Mouse (Mus musculus): ENCODE data around the gene Fbxl17. TPM values are rescaled to one million over a fixed set of nuclear protein-coding genes. Genes with fewer than 3 reads are reported as not detected.
A peak's percentile ranks its signal among the peaks of the same experiment; 100 is the strongest.

The Fbxl17 gene
- polyA plus RNA-seq, 1 experiment from 2014 or later = 7.8 TPM

GRCm38 (mm10) chr17:63399816-63400215 is 100.0 kb downstream of the Fbxl17 start:
- no peak overlapping the region for H3K4me3 ChIP-seq (replicated peaks; ENCODE audit: low read length)
- WGBS = 97% methylated on average over 8 of the region's 8 CpGs
- no peak for ATAC-seq
- no peak overlapping the region for H3K9ac ChIP-seq (replicated peaks; ENCODE audit: low read depth, low read length)
- H3K4me1 ChIP-seq (replicated peaks; ENCODE audit: control insufficient read depth, insufficient read depth, low read length) = peaks cover 9% of the 10 kb centered on the region
- H3K4me2 ChIP-seq (ENCODE audit: low read length) = no peak overlapping the region
- no peaks in the 10 kb centered on the region for H3K36me3 ChIP-seq (ENCODE audit: control insufficient read depth, insufficient read depth)
- H3K27me3 ChIP-seq (replicated peaks; ENCODE audit: control insufficient read depth, insufficient read depth, low read length) = no peaks in the 10 kb centered on the region
- no peak overlapping the region for H3K27ac ChIP-seq (ENCODE audit: low read length)
- no peaks in the 10 kb centered on the region for H3K9me3 ChIP-seq (ENCODE audit: control insufficient read depth, low read length)

- Histone ChIP-seq H3K4me1 (replicated peaks; ENCODE audit: control insufficient read depth, insufficient read depth, low read length) (no peaks in the 10 kb centered on the region), H3K9me3 (ENCODE audit: control insufficient read depth, low read length) (no peaks in the 10 kb centered on the region), H3K9ac (replicated peaks; ENCODE audit: low read depth, low read length) (no peak overlapping the region), H3K4me3 (replicated peaks; ENCODE audit: low read length) (no peak overlapping the region), H3K27me3 (replicated peaks; ENCODE audit: control insufficient read depth, insufficient read depth, low read length) (no peaks in the 10 kb centered on the region), H3K4me2 (ENCODE audit: low read length) (no peak overlapping the region), H3K36me3 (ENCODE audit: control insufficient read depth, insufficient read depth) (no peaks in the 10 kb centered on the region), H3K27ac (ENCODE audit: low read length) (no peak overlapping the region)
- no peak for ATAC-seq
- 81% methylated on average over 4 of the region's 4 CpGs for WGBS
These were observed 108.3 kb downstream of the Fbxl17 start for GRCm38 (mm10) chr17:63391506-63391905.

- H3K36me3 ChIP-seq (ENCODE audit: control insufficient read depth, insufficient read depth) = no peaks in the 10 kb centered on the region
These were observed 108.9 kb downstream of the Fbxl17 start for GRCm38 (mm10) chr17:63390951-63391350.

GRCm38 (mm10) chr17:63370977-63371376 is 128.8 kb downstream of the Fbxl17 start:
- H3K36me3 ChIP-seq (ENCODE audit: control insufficient read depth, insufficient read depth) = no peaks in the 10 kb centered on the region
- no peak for ATAC-seq
- peaks cover 3% of the 10 kb centered on the region; the same call in 1 of the 2 replicates for H3K9me3 ChIP-seq (ENCODE audit: control insufficient read depth, low read length)
- WGBS = 84% methylated on average over 3 of the region's 3 CpGs
- no peak overlapping the region for H3K27ac ChIP-seq (ENCODE audit: low read length)
- no peaks in the 10 kb centered on the region for H3K27me3 ChIP-seq (replicated peaks; ENCODE audit: control insufficient read depth, insufficient read depth, low read length)
- no peak overlapping the region for H3K9ac ChIP-seq (replicated peaks; ENCODE audit: low read depth, low read length)
- no peak overlapping the region for H3K4me3 ChIP-seq (replicated peaks; ENCODE audit: low read length)
- H3K4me1 ChIP-seq (replicated peaks; ENCODE audit: control insufficient read depth, insufficient read depth, low read length) = peaks cover 7% of the 10 kb centered on the region
- H3K4me2 ChIP-seq (ENCODE audit: low read length) = no peak overlapping the region

More at GRCm38 (mm10) chr17:63390951-63391350, 108.9 kb downstream of the Fbxl17 start:
- no peak for ATAC-seq
- Histone ChIP-seq H3K27ac (ENCODE audit: low read length) (no peak overlapping the region), H3K9me3 (ENCODE audit: control insufficient read depth, low read length) (no peaks in the 10 kb centered on the region), H3K4me2 (ENCODE audit: low read length) (no peak overlapping the region), H3K27me3 (replicated peaks; ENCODE audit: control insufficient read depth, insufficient read depth, low read length) (no peaks in the 10 kb centered on the region), H3K9ac (replicated peaks; ENCODE audit: low read depth, low read length) (no peak overlapping the region), H3K4me3 (replicated peaks; ENCODE audit: low read length) (no peak overlapping the region), H3K4me1 (replicated peaks; ENCODE audit: control insufficient read depth, insufficient read depth, low read length) (no peaks in the 10 kb centered on the region)
- 75% methylated on average over 4 of the region's 4 CpGs for WGBS

DNA sequence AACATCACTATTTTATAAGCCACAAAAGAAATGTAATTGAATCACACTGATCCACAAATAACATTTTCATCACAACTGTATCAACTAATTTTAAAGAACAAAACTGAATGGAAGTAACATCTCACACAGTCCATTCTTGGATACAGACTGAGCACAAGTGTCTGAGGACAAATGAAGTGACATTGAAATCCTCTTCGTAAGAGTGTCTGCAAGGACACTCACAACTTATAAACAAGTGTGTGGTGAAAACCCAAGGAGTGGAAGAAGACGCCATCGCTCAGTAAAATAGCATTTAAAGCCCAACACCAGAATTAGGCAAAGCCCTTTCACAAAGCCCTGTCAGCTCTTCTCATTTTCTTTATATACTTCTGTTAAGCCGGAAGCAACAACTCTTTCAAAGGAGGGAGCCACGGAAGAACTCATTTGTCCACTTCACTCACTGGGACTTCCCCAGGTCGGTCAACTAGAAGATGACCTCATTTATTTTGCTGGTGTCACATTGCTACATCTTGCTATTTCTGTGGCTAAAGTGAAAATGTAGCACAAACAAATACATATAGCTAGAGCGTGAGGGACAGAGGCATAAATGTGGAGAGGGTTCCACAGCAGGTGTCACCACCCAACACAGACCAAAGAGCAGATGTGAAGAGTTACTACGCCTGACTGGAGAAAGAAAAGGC is 130.0 kb downstream of the Fbxl17 start:
- Histone ChIP-seq H3K27ac (ENCODE audit: low read length) (no peak overlapping the region), H3K9ac (replicated peaks; ENCODE audit: low read depth, low read length) (no peak overlapping the region), H3K36me3 (ENCODE audit: control insufficient read depth, insufficient read depth) (no peaks in the 10 kb centered on the region), H3K27me3 (replicated peaks; ENCODE audit: control insufficient read depth, insufficient read depth, low read length) (no peaks in the 10 kb centered on the region), H3K4me2 (ENCODE audit: low read length) (no peak overlapping the region), H3K4me3 (replicated peaks; ENCODE audit: low read length) (no peak overlapping the region), H3K4me1 (replicated peaks; ENCODE audit: control insufficient read depth, insufficient read depth, low read length) (peaks cover 8% of the 10 kb centered on the region), H3K9me3 (ENCODE audit: control insufficient read depth, low read length) (no peaks in the 10 kb centered on the region)
- no peak for ATAC-seq
- WGBS = 63% methylated on average over 8 of the region's 8 CpGs

GRCm38 (mm10) chr17:63367476-63367875 is 132.3 kb downstream of the Fbxl17 start:
- Histone ChIP-seq H3K27me3 (replicated peaks; ENCODE audit: control insufficient read depth, insufficient read depth, low read length) (no peaks in the 10 kb centered on the region), H3K4me3 (replicated peaks; ENCODE audit: low read length) (no peak overlapping the region), H3K27ac (ENCODE audit: low read length) (no peak overlapping the region), H3K36me3 (ENCODE audit: control insufficient read depth, insufficient read depth) (no peaks in the 10 kb centered on the region), H3K9me3 (ENCODE audit: control insufficient read depth, low read length) (no peaks in the 10 kb centered on the region), H3K9ac (replicated peaks; ENCODE audit: low read depth, low read length) (no peak overlapping the region), H3K4me2 (ENCODE audit: low read length) (no peak overlapping the region), H3K4me1 (replicated peaks; ENCODE audit: control insufficient read depth, insufficient read depth, low read length) (peaks cover 8% of the 10 kb centered on the region)
- WGBS = 89% methylated on average over 6 of the region's 6 CpGs
- ATAC-seq = no peak

DNA sequence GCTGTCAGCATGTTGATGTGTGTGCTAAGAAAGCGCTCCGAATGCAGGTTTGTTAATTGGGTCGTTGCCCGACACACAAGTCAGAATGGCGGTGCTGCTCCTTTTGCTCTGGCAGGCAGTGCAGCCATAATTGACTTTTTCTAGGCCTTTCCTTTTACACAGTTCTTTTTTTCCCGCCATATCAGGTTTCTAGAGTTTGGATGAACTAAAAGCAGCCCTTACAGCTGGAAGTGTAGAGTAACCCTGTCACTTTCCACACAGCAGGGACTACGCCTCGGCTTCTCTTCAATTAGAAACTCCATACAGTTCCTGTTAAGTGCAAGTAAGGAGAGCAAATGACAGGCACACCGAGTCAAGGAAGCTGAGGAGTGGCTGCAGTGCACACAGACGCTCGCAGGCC is 133.8 kb downstream of the Fbxl17 start:
- peak; percentile 38; the same call in 1 of the 2 replicates for ATAC-seq
- no peaks in the 10 kb centered on the region for H3K27me3 ChIP-seq (replicated peaks; ENCODE audit: control insufficient read depth, insufficient read depth, low read length)
- no peak overlapping the region for H3K4me3 ChIP-seq (replicated peaks; ENCODE audit: low read length)
- H3K4me1 ChIP-seq (replicated peaks; ENCODE audit: control insufficient read depth, insufficient read depth, low read length) = peaks cover 8% of the 10 kb centered on the region
- H3K9me3 ChIP-seq (ENCODE audit: control insufficient read depth, low read length) = no peaks in the 10 kb centered on the region
- H3K36me3 ChIP-seq (ENCODE audit: control insufficient read depth, insufficient read depth) = no peaks in the 10 kb centered on the region
- 0 out of 2 replicates have a peak overlapping the region, but pooled peaks have one; percentile 2 for H3K4me2 ChIP-seq (ENCODE audit: low read length)
- no peak overlapping the region for H3K9ac ChIP-seq (replicated peaks; ENCODE audit: low read depth, low read length)
- 9% methylated on average over 11 of the region's 11 CpGs for WGBS
- H3K27ac ChIP-seq (ENCODE audit: low read length) = no peak overlapping the region

- Histone ChIP-seq H3K36me3 (ENCODE audit: control insufficient read depth, insufficient read depth) (no peaks in the 10 kb centered on the region), H3K27me3 (replicated peaks; ENCODE audit: control insufficient read depth, insufficient read depth, low read length) (no peaks in the 10 kb centered on the region), H3K27ac (ENCODE audit: low read length) (no peak overlapping the region), H3K9ac (replicated peaks; ENCODE audit: low read depth, low read length) (no peak overlapping the region), H3K9me3 (ENCODE audit: control insufficient read depth, low read length) (no peaks in the 10 kb centered on the region), H3K4me2 (ENCODE audit: low read length) (no peak overlapping the region), H3K4me1 (replicated peaks; ENCODE audit: control insufficient read depth, insufficient read depth, low read length) (peaks cover 8% of the 10 kb centered on the region), H3K4me3 (replicated peaks; ENCODE audit: low read length) (no peak overlapping the region)
- no peak for ATAC-seq
- 94% methylated on average over 7 of the region's 7 CpGs for WGBS
These were observed 135.2 kb downstream of the Fbxl17 start for GRCm38 (mm10) chr17:63364605-63365004.

- Histone ChIP-seq H3K4me3 (replicated peaks; ENCODE audit: low read length) (no peak overlapping the region), H3K4me2 (ENCODE audit: low read length) (no peak overlapping the region), H3K9me3 (ENCODE audit: control insufficient read depth, low read length) (no peaks in the 10 kb centered on the region), H3K9ac (replicated peaks; ENCODE audit: low read depth, low read length) (no peak overlapping the region), H3K4me1 (replicated peaks; ENCODE audit: control insufficient read depth, insufficient read depth, low read length) (peaks cover 8% of the 10 kb centered on the region), H3K36me3 (ENCODE audit: control insufficient read depth, insufficient read depth) (no peaks in the 10 kb centered on the region), H3K27ac (ENCODE audit: low read length) (no peak overlapping the region), H3K27me3 (replicated peaks; ENCODE audit: control insufficient read depth, insufficient read depth, low read length) (no peaks in the 10 kb centered on the region)
- 65% methylated on average over 3 of the region's 3 CpGs for WGBS
- no peak for ATAC-seq
These were observed 137.6 kb downstream of the Fbxl17 start for GRCm38 (mm10) chr17:63362196-63362595.

DNA sequence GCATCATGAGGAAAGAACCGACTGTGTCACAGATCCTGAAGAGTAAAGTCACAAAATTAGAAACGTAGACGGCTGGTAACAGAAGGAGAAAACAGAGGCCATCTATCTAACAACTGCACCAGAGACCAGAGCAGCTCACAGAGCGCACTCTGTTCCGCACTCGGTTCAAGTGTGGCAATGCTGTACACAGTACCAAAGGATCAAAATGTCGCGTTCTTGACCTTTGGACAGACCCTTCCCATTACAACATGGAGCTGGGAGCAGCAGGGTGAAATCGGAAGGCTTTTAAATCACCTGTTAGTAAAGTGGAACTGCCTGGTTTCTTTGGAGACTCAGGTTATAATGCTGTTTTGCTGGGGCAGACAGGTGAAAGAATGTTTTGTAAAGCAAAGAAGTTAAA is 138.1 kb downstream of the Fbxl17 start:
- H3K36me3 ChIP-seq (ENCODE audit: control insufficient read depth, insufficient read depth) = no peaks in the 10 kb centered on the region
- no peak for ATAC-seq
- H3K4me1 ChIP-seq (replicated peaks; ENCODE audit: control insufficient read depth, insufficient read depth, low read length) = peaks cover 5% of the 10 kb centered on the region
- H3K9ac ChIP-seq (replicated peaks; ENCODE audit: low read depth, low read length) = no peak overlapping the region
- H3K4me3 ChIP-seq (replicated peaks; ENCODE audit: low read length) = no peak overlapping the region
- H3K9me3 ChIP-seq (ENCODE audit: control insufficient read depth, low read length) = no peaks in the 10 kb centered on the region
- no peak overlapping the region for H3K4me2 ChIP-seq (ENCODE audit: low read length)
- no peaks in the 10 kb centered on the region for H3K27me3 ChIP-seq (replicated peaks; ENCODE audit: control insufficient read depth, insufficient read depth, low read length)
- 94% methylated on average over 9 of the region's 9 CpGs for WGBS
- H3K27ac ChIP-seq (ENCODE audit: low read length) = no peak overlapping the region

Data from forebrain, embryonic 16.5 days (tissue).